Mouse (Mus musculus) spleen, postnatal 4 days (tissue): ENCODE data around the gene Pip5k1b.

Experiments used
- DNase-seq, 2 experiments: peaks; one replicate each; pipeline ENCODE4 v3.0.0; 2022; ENCODE audit warnings: low spot score in 2 of 2

Gene Pip5k1b

GRCm38 (mm10) chr19:24336370-24337076 lies 219.1 kb downstream of the Pip5k1b start:
- DNase-seq, result no peak

DNA sequence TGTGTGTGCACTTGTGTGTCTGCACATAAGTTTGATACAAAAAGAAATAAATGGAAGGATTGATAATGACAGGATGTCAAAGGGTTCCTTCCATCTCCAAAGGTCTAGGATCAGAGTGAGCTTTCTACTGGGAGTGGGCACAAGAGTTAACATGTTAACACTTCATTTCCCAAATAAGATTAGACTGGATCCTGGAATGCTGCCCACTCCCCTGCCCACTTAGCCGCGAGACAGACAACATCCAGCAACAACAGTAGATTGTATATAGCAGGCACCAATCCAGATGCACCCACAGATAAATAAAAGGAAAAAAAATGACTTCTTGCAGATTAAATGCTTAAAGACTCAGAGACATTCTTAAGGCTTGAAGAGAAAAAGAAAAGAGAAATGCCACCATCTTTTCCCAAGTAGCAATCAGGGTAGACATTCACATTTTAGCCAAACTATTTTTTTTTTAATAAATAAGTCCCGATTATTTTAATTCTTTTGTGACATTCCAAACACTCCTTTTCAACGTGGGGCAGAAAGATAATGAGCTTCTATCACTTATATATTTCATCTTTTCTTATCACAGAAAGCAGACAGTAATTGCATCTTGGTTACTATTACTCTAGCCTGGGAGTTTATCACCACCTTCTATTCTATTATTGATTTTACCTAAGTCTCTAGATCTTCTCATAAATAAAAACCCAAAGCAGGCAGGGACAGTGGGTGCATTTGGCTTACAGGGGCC lies 219.9 kb downstream of the Pip5k1b start:
- no peak for DNase-seq

DNA sequence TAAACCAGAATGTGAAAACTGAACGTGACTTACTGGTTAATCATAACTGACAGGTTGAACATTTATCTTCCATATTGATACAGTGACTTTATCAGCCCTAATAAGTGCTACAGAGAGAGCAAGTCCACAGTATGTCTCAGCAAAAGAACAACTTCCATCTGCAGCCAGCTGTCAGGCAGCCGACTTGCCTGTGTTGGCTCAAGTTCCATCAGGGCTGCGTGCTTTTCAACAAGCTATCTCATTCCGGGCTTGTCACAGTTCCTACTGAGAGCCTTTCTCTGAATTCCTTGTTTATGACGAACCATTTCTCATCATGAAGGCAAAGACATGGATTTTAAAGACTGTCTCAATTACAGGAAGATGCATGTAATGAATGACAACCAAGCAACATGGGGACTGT lies 222.7 kb downstream of the Pip5k1b start:
- no peak for DNase-seq

- peak in 1 of 2 experiments; percentile 3 for DNase-seq
Measured at GRCm38 (mm10) chr19:24331274-24331673, 224.4 kb downstream of the Pip5k1b start.

GRCm38 (mm10) chr19:24330366-24330765 lies 225.3 kb downstream of the Pip5k1b start:
- DNase-seq, result peak in 1 of 2 experiments; percentile 5

GRCm38 (mm10) chr19:24327921-24328320 lies 227.8 kb downstream of the Pip5k1b start:
- no peak for DNase-seq

DNA sequence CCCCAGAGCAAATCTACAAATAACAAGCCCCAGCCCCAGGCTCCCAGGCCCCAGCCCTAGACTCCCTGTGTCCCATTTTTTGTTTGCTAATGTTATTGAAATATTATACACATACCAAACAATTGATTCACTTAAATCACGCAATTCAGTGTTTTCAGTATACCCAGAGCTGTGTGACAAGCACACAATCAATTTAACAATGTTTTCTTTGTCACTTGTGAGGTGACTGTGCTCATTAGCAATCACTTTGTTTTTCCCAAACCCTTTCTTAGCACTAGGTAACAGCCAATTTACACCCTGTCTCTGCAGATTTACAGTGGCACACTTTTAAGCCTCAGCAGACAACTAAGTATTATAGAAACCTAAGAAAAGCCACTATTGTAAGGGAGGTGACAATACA lies 228.7 kb downstream of the Pip5k1b start:
- DNase-seq, result no peak

- DNase-seq, result no peak
Measured at GRCm38 (mm10) chr19:24325692-24326091, 230.0 kb downstream of the Pip5k1b start.

DNA sequence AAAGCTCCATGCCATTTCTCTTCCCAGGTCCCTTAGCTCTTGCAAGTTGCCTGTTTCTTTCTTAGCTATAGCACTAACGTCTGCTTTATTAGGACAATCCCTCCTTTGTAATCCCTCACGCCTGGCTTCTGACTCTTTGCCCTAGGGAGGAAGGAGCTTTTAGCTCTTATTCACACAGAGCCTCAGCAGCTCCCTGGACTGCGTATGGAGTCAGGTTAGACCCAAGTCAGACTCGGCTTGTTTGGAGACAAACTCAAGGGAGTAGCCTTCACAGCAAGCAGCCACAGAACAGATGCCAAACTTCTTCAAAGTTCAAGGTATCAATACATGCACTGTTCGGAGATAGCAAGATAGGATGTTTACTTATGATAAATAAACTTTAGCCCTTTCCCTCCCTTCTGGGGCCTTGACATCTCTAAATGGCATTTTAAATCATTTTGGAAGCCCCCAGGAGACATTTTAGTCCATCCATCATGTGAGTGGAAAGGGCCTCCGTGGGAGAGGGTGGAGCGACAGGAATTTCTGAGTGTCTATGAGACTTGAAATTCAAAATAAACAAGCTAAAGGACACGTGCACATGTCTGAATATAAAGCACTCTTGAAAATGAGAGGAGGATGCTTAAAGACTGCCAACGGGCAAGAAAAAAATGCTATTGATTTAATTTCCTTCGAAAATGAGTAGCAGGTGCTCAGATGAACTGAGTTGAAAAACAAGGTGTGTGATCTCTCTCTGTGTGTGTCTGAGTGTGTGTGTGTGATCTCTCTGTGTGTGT lies 231.6 kb downstream of the Pip5k1b start:
- DNase-seq, result no peak

DNA sequence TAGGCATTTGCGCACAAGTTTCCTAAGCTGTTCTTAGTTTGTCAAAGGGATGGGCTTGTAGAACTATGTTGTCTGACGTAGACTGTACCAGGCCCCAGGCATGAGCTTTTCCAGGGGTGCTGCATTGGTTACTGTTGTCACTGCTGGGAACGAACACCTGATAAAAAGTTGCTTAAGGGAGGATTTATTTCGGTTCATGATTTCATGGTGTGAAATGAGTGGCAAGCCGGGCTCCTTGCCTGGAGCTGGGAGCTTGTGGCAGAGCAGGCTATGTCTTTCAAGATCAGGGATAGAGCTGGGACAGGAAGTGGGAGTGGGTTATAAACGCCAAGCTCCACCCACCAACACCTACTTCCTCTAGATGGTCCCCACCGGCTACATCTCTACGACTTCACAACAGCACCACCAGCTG lies 233.8 kb downstream of the Pip5k1b start:
- no peak for DNase-seq

DNA sequence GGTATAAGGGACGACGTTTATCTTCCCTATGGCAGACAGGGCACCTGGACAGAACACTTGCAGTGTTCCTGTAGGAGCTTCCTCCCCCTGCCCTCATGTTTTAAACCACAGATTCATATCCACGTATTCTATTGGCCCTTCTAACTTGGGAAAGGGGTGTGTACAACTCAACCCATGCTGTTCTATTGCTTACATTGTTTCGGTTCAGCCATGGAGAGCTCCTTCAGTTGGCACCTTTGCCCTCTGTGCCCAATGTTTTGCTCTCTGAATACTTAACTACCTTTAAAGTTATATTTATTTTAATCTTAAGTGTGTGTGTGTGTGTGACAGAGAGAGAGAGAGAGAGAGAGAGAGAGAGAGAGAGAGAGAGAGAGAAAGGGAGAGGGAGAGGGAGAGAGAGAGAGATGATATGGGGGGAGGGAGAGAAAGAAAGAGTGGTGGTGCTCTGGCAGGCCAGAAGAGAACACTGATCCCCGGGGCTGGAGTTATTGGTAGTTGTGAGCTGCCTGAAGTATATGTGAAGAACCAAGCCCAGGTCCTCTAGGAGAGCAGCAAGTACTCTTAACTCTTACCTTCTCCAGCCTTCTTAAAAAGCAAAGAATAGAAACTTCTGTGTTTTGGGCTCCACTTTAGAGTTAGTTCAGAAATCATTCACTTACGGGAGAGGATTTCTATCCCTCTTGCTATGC lies 234.3 kb downstream of the Pip5k1b start:
- DNase-seq, result no peak

DNA sequence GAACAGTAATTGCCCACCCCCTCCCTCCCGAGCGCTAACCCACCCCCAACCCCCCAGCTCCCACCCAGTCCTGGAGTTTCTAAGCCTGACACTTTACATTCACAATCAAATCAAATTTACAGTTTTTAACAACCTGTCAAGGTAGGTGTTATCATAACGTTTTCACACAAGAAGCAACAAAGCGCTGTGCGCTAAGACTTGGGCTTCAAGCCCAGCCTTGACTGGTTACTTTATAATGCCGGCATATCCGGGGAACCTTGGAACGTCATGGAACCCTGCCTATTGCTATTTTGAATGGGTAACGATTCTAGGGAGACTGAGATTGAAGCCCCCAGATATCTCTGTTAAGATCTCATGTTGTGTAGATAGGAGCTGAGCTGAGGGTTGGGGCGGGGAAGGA lies 237.5 kb downstream of the Pip5k1b start:
- DNase-seq, result no peak

DNA sequence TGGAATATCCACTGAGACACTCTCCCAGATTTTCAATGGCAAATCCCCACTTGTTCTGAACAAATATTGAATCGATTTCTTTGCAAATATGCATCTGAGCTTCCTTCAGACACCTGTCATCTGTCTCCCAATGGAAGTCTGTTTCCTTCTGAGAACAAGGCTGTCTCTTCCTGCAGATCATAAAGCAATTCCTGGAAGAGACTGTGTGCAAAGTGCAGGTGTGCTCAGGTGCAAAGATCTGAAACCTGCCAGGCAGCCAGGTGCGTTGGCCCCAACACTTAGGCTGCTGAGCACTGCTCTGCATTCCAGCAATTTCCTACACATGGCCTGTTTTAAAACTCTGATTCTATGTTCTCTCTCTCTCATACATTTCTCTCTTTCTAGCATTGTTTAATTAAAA lies 237.9 kb downstream of the Pip5k1b start:
- DNase-seq, result no peak

DNA sequence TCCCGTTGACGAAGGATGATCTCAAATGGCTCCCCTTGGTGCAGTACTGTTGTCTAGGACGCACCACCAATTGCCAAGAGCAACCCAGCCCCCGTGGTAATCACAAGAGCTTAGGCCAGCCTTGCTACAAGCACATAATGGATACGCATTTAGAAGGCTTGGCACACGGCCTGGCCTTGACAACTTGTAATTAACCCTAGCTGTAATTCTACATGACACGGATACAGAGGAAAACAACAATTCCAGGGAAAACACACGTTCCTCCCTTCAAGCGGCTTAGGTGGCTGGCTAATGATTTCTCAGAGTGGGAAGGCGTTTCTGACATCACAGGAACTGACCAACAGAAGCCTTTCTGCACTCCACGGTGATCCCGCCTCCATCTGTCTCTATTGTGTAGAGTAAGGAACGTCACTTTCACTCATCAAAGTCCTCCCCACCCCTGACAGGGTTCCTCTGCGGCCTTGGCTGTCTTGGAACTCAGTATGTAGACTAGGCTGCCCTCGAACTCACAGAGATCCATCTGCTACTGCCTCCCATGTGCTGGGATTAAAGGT lies 238.6 kb downstream of the Pip5k1b start:
- DNase-seq, result no peak

DNA sequence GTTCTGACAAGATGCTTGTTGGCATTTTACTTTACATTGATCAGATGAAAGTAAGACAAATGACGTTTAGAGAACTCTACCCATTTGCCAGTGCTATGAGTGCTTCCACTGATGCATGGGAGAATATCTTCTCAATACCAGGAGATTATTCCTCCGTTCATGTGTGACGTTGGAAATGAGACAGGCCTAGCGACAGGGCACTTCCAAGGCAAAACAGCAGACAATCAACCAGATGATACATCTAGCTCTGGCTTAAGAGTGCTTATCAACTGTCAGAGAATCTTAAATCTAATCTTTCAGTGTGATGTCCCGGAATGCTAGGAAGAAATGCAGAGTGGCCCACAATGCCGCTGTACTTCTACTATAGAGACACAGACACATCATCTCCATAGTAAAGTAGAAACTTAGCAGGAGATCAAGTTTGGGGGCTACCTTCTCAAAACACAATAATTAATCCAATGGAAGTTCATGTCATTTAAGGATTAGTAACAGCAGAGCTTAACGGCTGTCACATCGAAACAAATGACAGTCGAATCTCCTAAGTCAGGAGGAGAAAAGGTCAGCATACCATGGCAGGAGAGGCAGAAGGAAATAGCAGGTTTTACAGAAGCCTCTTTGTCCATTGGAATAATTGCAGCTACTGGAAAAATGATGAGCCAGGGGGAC lies 239.5 kb downstream of the Pip5k1b start:
- DNase-seq, result no peak

DNA sequence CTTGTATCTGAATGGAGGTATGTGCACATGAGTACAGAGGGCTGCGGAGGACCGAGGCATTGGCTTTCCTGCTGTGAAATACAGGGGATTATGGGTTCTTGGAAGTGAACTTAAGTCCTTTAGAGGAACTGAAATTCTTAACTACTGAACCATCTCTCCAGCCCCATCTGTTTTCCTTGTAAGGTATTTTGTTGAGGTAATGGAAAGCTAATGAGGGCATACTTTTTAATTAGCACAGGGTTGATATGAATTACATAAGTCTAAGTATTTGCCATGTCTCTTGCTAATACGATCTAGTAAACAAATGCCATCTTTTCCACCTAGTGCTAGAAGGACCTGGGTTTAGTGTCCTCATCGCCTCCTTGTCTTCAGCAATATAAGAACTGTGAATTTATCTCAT lies 240.4 kb downstream of the Pip5k1b start:
- no peak for DNase-seq

GRCm38 (mm10) chr19:24314676-24315075 lies 241.0 kb downstream of the Pip5k1b start:
- DNase-seq, result no peak

GRCm38 (mm10) chr19:24312556-24313342 lies 242.9 kb downstream of the Pip5k1b start:
- no peak for DNase-seq

- no peak for DNase-seq
Measured at GRCm38 (mm10) chr19:24312046-24312445, 243.6 kb downstream of the Pip5k1b start.

DNA sequence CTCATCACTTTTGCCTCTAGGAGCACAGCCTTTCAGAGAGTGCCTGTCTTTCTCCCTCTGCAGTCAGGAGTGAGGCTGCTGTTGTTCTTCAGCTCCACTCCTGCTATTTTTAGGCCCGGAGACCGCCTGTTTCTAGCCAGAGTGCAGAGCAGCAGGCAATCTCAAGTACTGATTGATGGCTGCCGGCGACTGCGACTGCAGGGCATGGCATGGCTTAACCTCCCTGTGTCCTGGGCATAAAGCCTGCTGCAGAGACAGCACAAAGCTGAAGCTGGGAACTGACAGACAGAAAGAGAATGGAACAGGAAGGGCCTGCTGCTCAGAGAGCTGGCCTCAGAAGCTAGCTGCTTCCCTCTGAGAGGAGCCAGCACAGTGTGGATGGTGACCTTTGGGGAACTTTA lies 247.4 kb downstream of the Pip5k1b start:
- no peak for DNase-seq
